Mouse (Mus musculus): Measurements from ENCODE around the gene Gm1553. TPM values are rescaled to one million over a fixed set of nuclear protein-coding genes. Genes with fewer than 3 reads are reported as not detected.

Gm1553 gene
- polyA plus RNA-seq (2012; ENCODE audit: insufficient read depth, low replicate concordance) = not detected in 2 replicates

- TF ChIP-seq GATA1 (IDR thresholded peaks at IDR 0.05; ENCODE audit: borderline replicate concordance, low read length) (no peak), FLI1 (IDR thresholded peaks at IDR 0.05; ENCODE audit: low read length) (no peak)
- Histone ChIP-seq H3K36me3 (replicated peaks; ENCODE audit: low read length) (no peaks in the 10 kb centered on the region), H3K4me1 (no peaks in the 10 kb centered on the region), H3K27me3 (replicated peaks) (peaks cover 4% of the 10 kb centered on the region), H3K4me3 (replicated peaks) (no peak within 1 kb of the TSS), H3K9me3 (no peaks in the 10 kb centered on the region)
Measured at GRCm38 (mm10) chr10:82492518-82492917, at the start of gene Gm1553. Gene Gm1553 (minus strand): TSS chr10:82492618.

Other genes starting within 250 kb of the Gm1553 start
- gene 4932415D10Rik, start 176.0 kb downstream of the Gm1553 start, polyA plus RNA-seq (2012; ENCODE audit: insufficient read depth, low replicate concordance) = 0.52 TPM in 1 of 2 replicates, not detected in the other
- not detected in 2 replicates for gene Gm4924, start 138.4 kb downstream of the Gm1553 start, polyA plus RNA-seq (2012; ENCODE audit: insufficient read depth, low replicate concordance)
- 39.6 and 51.9 TPM in 2 replicates for gene 1190007I07Rik, start 130.6 kb upstream of the Gm1553 start, polyA plus RNA-seq (2012; ENCODE audit: insufficient read depth, low replicate concordance)
- 1.4 and 4.4 TPM in 2 replicates for gene Tdg, start 137.2 kb upstream of the Gm1553 start, polyA plus RNA-seq (2012; ENCODE audit: insufficient read depth, low replicate concordance)
- gene Glt8d2, start 198.0 kb upstream of the Gm1553 start, polyA plus RNA-seq (2012; ENCODE audit: insufficient read depth, low replicate concordance) = not detected in 2 replicates
- gene Hcfc2, start 203.5 kb upstream of the Gm1553 start, polyA plus RNA-seq (2012; ENCODE audit: insufficient read depth, low replicate concordance) = 1.9 and 2.9 TPM in 2 replicates

All from megakaryocyte, embryonic 14.5 days (primary cell).